Mouse (Mus musculus): ENCODE measurements at regions not wholly inside any gene's neighbourhood (a gene's known extent, or its start where the extent isn't known, plus 50 kb on each side); places are given as distances from the start of the nearest gene placed in this dataset.

GRCm38 (mm10) chr9:104407011-104407410 is 69.5 kb upstream of the Acpp start:
- TF ChIP-seq CTCF (IDR thresholded peaks at IDR 0.05; ENCODE audit: low read depth) = no peak
- no peak for TF ChIP-seq EP300 (IDR thresholded peaks at IDR 0.05; ENCODE audit: low read depth)
